Mouse (Mus musculus) hindlimb bud, embryonic 11.5 days (tissue): Measurements from ENCODE around the gene Zfp2.

Experiments
- DNase-seq: peaks from one replicate; pipeline ENCODE4 v3.0.0-alpha.2; 2012; ENCODE audit warnings: low read depth, low spot score; ENCODE audit errors: extremely low spot score

The Zfp2 gene

GRCm38 (mm10) chr11:50878641-50879040 lies 37.3 kb downstream of the Zfp2 start:
- DNase-seq: no peak

GRCm38 (mm10) chr11:50850989-50851601 lies 64.9 kb downstream of the Zfp2 start:
- no peak for DNase-seq

- DNase-seq: no peak
Measured at GRCm38 (mm10) chr11:50850177-50850735, 65.7 kb downstream of the Zfp2 start, which contains the start of gene Grm6. Grm6 (plus strand) TSS chr11:50850685.

GRCm38 (mm10) chr11:50849310-50849709 lies 66.7 kb downstream of the Zfp2 start:
- DNase-seq: no peak
